Mouse (Mus musculus) liver, embryonic 16.5 days (tissue): ENCODE data around the gene Map3k9. TPM values are rescaled to one million over a fixed set of nuclear protein-coding genes. Genes with fewer than 3 reads are reported as not detected.

ENCODE experiments used
- ATAC-seq: fragments of 200-750 bp; cut with Nextera tagmentation; 2 replicates; pipeline ENCODE4 v1.8.0; 2017; ENCODE audit warnings: low read depth, mild to moderate bottlenecking, moderate number of reproducible peaks, moderate library complexity
- H3K27ac ChIP-seq: fragments of 300-500 bp; sonication (generic); 2 replicates; pipeline ENCODE4 v1.5.1; 2014; ENCODE audit warnings: mild to moderate bottlenecking, low read length
- H3K27me3 ChIP-seq: fragments of 300-500 bp; sonication (generic); 2 replicates; pipeline ENCODE4 v1.6.1; 2014; ENCODE audit warnings: low read depth, low read length, mixed read lengths; ENCODE audit not compliant: control insufficient read depth, insufficient read depth
- H3K36me3 ChIP-seq: fragments of 300-500 bp; sonication (generic); 2 replicates; pipeline ENCODE4 v1.6.1; 2014; ENCODE audit warnings: mild to moderate bottlenecking; ENCODE audit not compliant: control insufficient read depth, insufficient read depth
- H3K4me1 ChIP-seq: fragments of 300-500 bp; sonication (generic); 2 replicates; pipeline ENCODE4 v1.6.1; 2014; ENCODE audit warnings: low read depth, low read length, mixed read lengths; ENCODE audit not compliant: control insufficient read depth
- H3K4me2 ChIP-seq: fragments of 300-500 bp; sonication (generic); 2 replicates; pipeline ENCODE4 v1.6.1; 2014; ENCODE audit warnings: low read depth, low read length, mixed read lengths
- H3K4me3 ChIP-seq: fragments of 300-500 bp; sonication (generic); 2 replicates; pipeline ENCODE4 v1.5.1; 2014; ENCODE audit warnings: low read depth, mild to moderate bottlenecking, low read length
- H3K9ac ChIP-seq: fragments of 300-500 bp; sonication (generic); 2 replicates; pipeline ENCODE4 v1.6.1; 2014; ENCODE audit warnings: low read depth, low read length
- H3K9me3 ChIP-seq: fragments of 300-500 bp; sonication (generic); replicated peaks from 2 replicates; pipeline ENCODE4 v1.6.1; 2016; ENCODE audit warnings: low read length; ENCODE audit not compliant: control insufficient read depth
- WGBS: fragments of 180-500 bp; shearing (Covaris S2); extraction: QIAGEN DNeasy Blood & Tissue Kit; methylation state at CpG from one replicate; pipeline ENCODE4 v1.1.7; 2014; ENCODE audit not compliant: insufficient replicate concordance; 5-methylcytosine and 5-hydroxymethylcytosine counted together
- polyA plus RNA-seq: library from polyadenylated mRNA; unstranded; fragments of >200 nt; fragmentation: Nextera tagmentation; extraction: Ambion mirVana; gene quantifications from 2 replicates; pipeline ENCODE4 v1.2.1, GENCODE M21; 2015

Map3k9 gene
- polyA plus RNA-seq, 1 experiment from 2014 or later = 0.14 TPM

- no peak for ATAC-seq
- no peaks in the 10 kb centered on the region for H3K4me1 ChIP-seq
- no peak overlapping the region for H3K4me2 ChIP-seq
- H3K36me3 ChIP-seq = no peaks in the 10 kb centered on the region
- H3K9me3 ChIP-seq = no peaks in the 10 kb centered on the region
- 48% methylated on average over 3 of the region's 3 CpGs for WGBS
- H3K27ac ChIP-seq = no peak overlapping the region
- H3K4me3 ChIP-seq = no peak overlapping the region
- H3K27me3 ChIP-seq = no peaks in the 10 kb centered on the region
- no peak overlapping the region for H3K9ac ChIP-seq
Observed at GRCm38 (mm10) chr12:81685981-81686380, 95.0 kb downstream of the Map3k9 start.

GRCm38 (mm10) chr12:81684096-81684495, 96.9 kb downstream of the Map3k9 start:
- ATAC-seq = no peak
- H3K36me3 ChIP-seq = no peaks in the 10 kb centered on the region
- H3K27me3 ChIP-seq = no peaks in the 10 kb centered on the region
- H3K9ac ChIP-seq = no peak overlapping the region
- no peak overlapping the region for H3K27ac ChIP-seq
- no peak overlapping the region for H3K4me2 ChIP-seq
- 76% methylated on average over 6 of the region's 6 CpGs for WGBS
- H3K4me1 ChIP-seq = no peaks in the 10 kb centered on the region
- H3K9me3 ChIP-seq = no peaks in the 10 kb centered on the region
- H3K4me3 ChIP-seq = no peak overlapping the region

- ATAC-seq = no peak
- no peaks in the 10 kb centered on the region for H3K4me1 ChIP-seq
- H3K27ac ChIP-seq = no peak overlapping the region
- no peaks in the 10 kb centered on the region for H3K36me3 ChIP-seq
- WGBS = 51% methylated on average over 11 of the region's 11 CpGs
- no peaks in the 10 kb centered on the region for H3K27me3 ChIP-seq
- no peak overlapping the region for H3K4me2 ChIP-seq
- H3K9ac ChIP-seq = no peak overlapping the region
- no peaks in the 10 kb centered on the region for H3K9me3 ChIP-seq
- H3K4me3 ChIP-seq = no peak overlapping the region
Observed at GRCm38 (mm10) chr12:81683395-81683794, 97.6 kb downstream of the Map3k9 start.

GRCm38 (mm10) chr12:81679807-81680529, 101.0 kb downstream of the Map3k9 start:
- no peak for ATAC-seq
- Histone ChIP-seq H3K27ac (no peak overlapping the region), H3K9me3 (no peaks in the 10 kb centered on the region), H3K36me3 (no peaks in the 10 kb centered on the region), H3K4me1 (no peaks in the 10 kb centered on the region), H3K27me3 (no peaks in the 10 kb centered on the region), H3K4me2 (no peak overlapping the region), H3K4me3 (no peak overlapping the region), H3K9ac (no peak overlapping the region)
- WGBS = 42% methylated on average over 7 of the region's 7 CpGs

- Histone ChIP-seq H3K4me1 (no peaks in the 10 kb centered on the region), H3K36me3 (no peaks in the 10 kb centered on the region), H3K9me3 (no peaks in the 10 kb centered on the region), H3K9ac (no peak overlapping the region), H3K27me3 (no peaks in the 10 kb centered on the region), H3K27ac (no peak overlapping the region), H3K4me3 (no peak overlapping the region), H3K4me2 (no peak overlapping the region)
- ATAC-seq = no peak
- 43% methylated on average over 2 of the region's 2 CpGs for WGBS
Observed at GRCm38 (mm10) chr12:81675557-81675956, 105.4 kb downstream of the Map3k9 start.

Other genes starting within 250 kb of the Map3k9 start
- 10.3 and 10.6 TPM in 2 replicates for gene Gm20498, start 248.3 kb downstream of the Map3k9 start, polyA plus RNA-seq
- gene Synj2bp, start 248.3 kb downstream of the Map3k9 start, polyA plus RNA-seq = 12.7 and 14.2 TPM in 2 replicates
- not detected in 2 replicates for gene Adam21, start 212.7 kb downstream of the Map3k9 start, polyA plus RNA-seq
- gene Med6, start 186.2 kb downstream of the Map3k9 start, polyA plus RNA-seq = 29.8 and 34.2 TPM in 2 replicates
- gene Ttc9, start 149.9 kb downstream of the Map3k9 start, polyA plus RNA-seq = 0.18 and 0.44 TPM in 2 replicates
- gene Pcnx, start 78.8 kb upstream of the Map3k9 start, polyA plus RNA-seq = 1.1 and 2.3 TPM in 2 replicates